Mouse (Mus musculus): ENCODE measurements at regions not wholly inside any gene's neighbourhood (a gene's known extent, or its start where the extent isn't known, plus 50 kb on each side); places are given as distances from the start of the nearest gene placed in this dataset.

- DNase-seq = no peak
Measured at GRCm38 (mm10) chr11:113184095-113184494, 402.1 kb downstream of the Sox9 start.

GRCm38 (mm10) chr11:113187407-113187806, 405.4 kb downstream of the Sox9 start:
- no peak for DNase-seq

- DNase-seq = no peak
Measured at GRCm38 (mm10) chr11:113188263-113188920, 406.4 kb downstream of the Sox9 start.

GRCm38 (mm10) chr11:113190006-113190405, 408.0 kb downstream of the Sox9 start:
- DNase-seq = no peak

GRCm38 (mm10) chr11:113190520-113190919, 408.5 kb downstream of the Sox9 start:
- DNase-seq = no peak

- DNase-seq = no peak
Measured at GRCm38 (mm10) chr11:113191006-113191405, 409.0 kb downstream of the Sox9 start.

- DNase-seq = no peak
Measured at GRCm38 (mm10) chr11:113192086-113192856, 410.2 kb downstream of the Sox9 start.

GRCm38 (mm10) chr11:113194144-113194827, 412.3 kb downstream of the Sox9 start:
- DNase-seq = no peak

Measured in lung, postnatal 10 days (tissue).